Mouse (Mus musculus): Measurements from ENCODE around the gene Ece1.

The Ece1 gene

GRCm38 (mm10) chr4:137855741-137856341, 6.2 kb upstream of the Ece1 start:
- DNase-seq (ENCODE audit: extremely low read depth, low read depth, low spot score): no peak

GRCm38 (mm10) chr4:137857116-137857515, 4.9 kb upstream of the Ece1 start:
- DNase-seq (ENCODE audit: extremely low read depth, low read depth, low spot score): no peak

- DNase-seq (ENCODE audit: extremely low read depth, low read depth, low spot score): no peak
Measured at GRCm38 (mm10) chr4:137858371-137858770, 3.7 kb upstream of the Ece1 start.

GRCm38 (mm10) chr4:137861461-137862011, 501 bp upstream of the Ece1 start:
- no peak for DNase-seq (ENCODE audit: extremely low read depth, low read depth, low spot score)

GRCm38 (mm10) chr4:137862516-137863240, 641 bp downstream of the Ece1 start:
- no peak for DNase-seq (ENCODE audit: extremely low read depth, low read depth, low spot score)

- no peak for DNase-seq (ENCODE audit: extremely low read depth, low read depth, low spot score)
Measured at GRCm38 (mm10) chr4:137864031-137864430, 2.0 kb downstream of the Ece1 start.

GRCm38 (mm10) chr4:137864769-137865168, 2.7 kb downstream of the Ece1 start:
- DNase-seq (ENCODE audit: extremely low read depth, low read depth, low spot score): no peak

- DNase-seq (ENCODE audit: extremely low read depth, low read depth, low spot score): no peak
Measured at GRCm38 (mm10) chr4:137865221-137865641, 3.2 kb downstream of the Ece1 start.

- no peak for DNase-seq (ENCODE audit: extremely low read depth, low read depth, low spot score)
Measured at GRCm38 (mm10) chr4:137866206-137866863, 4.3 kb downstream of the Ece1 start.

GRCm38 (mm10) chr4:137867225-137867624, 5.2 kb downstream of the Ece1 start:
- DNase-seq (ENCODE audit: extremely low read depth, low read depth, low spot score): no peak

GRCm38 (mm10) chr4:137867675-137868257, 5.7 kb downstream of the Ece1 start:
- no peak for DNase-seq (ENCODE audit: extremely low read depth, low read depth, low spot score)

- no peak for DNase-seq (ENCODE audit: extremely low read depth, low read depth, low spot score)
Measured at GRCm38 (mm10) chr4:137869667-137870274, 7.7 kb downstream of the Ece1 start.

- DNase-seq (ENCODE audit: extremely low read depth, low read depth, low spot score): no peak
Measured at GRCm38 (mm10) chr4:137870979-137871378, 8.9 kb downstream of the Ece1 start.

GRCm38 (mm10) chr4:137871431-137871830, 9.4 kb downstream of the Ece1 start:
- DNase-seq (ENCODE audit: extremely low read depth, low read depth, low spot score): no peak

GRCm38 (mm10) chr4:137874337-137874736, 12.3 kb downstream of the Ece1 start:
- no peak for DNase-seq (ENCODE audit: extremely low read depth, low read depth, low spot score)

GRCm38 (mm10) chr4:137874826-137875225, 12.8 kb downstream of the Ece1 start:
- no peak for DNase-seq (ENCODE audit: extremely low read depth, low read depth, low spot score)

GRCm38 (mm10) chr4:137875466-137876092, 13.5 kb downstream of the Ece1 start:
- DNase-seq (ENCODE audit: extremely low read depth, low read depth, low spot score): no peak

GRCm38 (mm10) chr4:137876834-137877233, 14.8 kb downstream of the Ece1 start:
- no peak for DNase-seq (ENCODE audit: extremely low read depth, low read depth, low spot score)

- no peak for DNase-seq (ENCODE audit: extremely low read depth, low read depth, low spot score)
Measured at GRCm38 (mm10) chr4:137877432-137877881, 15.4 kb downstream of the Ece1 start.

- DNase-seq (ENCODE audit: extremely low read depth, low read depth, low spot score): no peak
Measured at GRCm38 (mm10) chr4:137879383-137880156, 17.5 kb downstream of the Ece1 start.

All from fat pad, adult 2 months (tissue).